Mouse (Mus musculus) stomach, postnatal 0 days (tissue): Measurements from ENCODE around the gene Smarca2. TPM values are rescaled to one million over a fixed set of nuclear protein-coding genes. Genes with fewer than 3 reads are reported as not detected.

ENCODE experiments used
- ATAC-seq: fragments of 200-750 bp; cut with Nextera tagmentation; 2 replicates; pipeline ENCODE4 v1.8.0; 2017; ENCODE audit not compliant: low FRiP score, low TSS enrichment
- DNase-seq: peaks from one replicate; pipeline ENCODE4 v3.0.0-alpha.2; 2016; ENCODE audit warnings: low spot score
- H3K27ac ChIP-seq: fragments of 300-500 bp; sonication (generic); replicated peaks from 2 replicates; pipeline ENCODE4 v1.5.1; 2014; ENCODE audit warnings: mild to moderate bottlenecking, control low read depth
- H3K27me3 ChIP-seq: fragments of 300-500 bp; sonication (generic); 2 replicates; pipeline ENCODE4 v1.6.1; 2014; ENCODE audit warnings: low read length; ENCODE audit not compliant: control insufficient read depth, insufficient read depth
- H3K36me3 ChIP-seq: fragments of 300-500 bp; sonication (generic); 2 replicates; pipeline ENCODE4 v1.6.1; 2014; ENCODE audit warnings: low read length, mixed read lengths; ENCODE audit not compliant: control insufficient read depth, insufficient read depth
- H3K4me1 ChIP-seq: fragments of 300-500 bp; sonication (generic); replicated peaks from 2 replicates; pipeline ENCODE4 v1.6.1; 2014; ENCODE audit warnings: antibody characterized with exemption; ENCODE audit not compliant: control insufficient read depth, insufficient read depth
- H3K4me2 ChIP-seq: fragments of 300-500 bp; sonication (generic); replicated peaks from 2 replicates; pipeline ENCODE4 v1.6.1; 2014; ENCODE audit warnings: low read depth, mild to moderate bottlenecking, control low read depth, moderate library complexity
- H3K4me3 ChIP-seq: fragments of 300-500 bp; sonication (generic); 2 replicates; pipeline ENCODE4 v1.5.1; 2014; ENCODE audit warnings: low read depth, low read length, control low read depth
- H3K9ac ChIP-seq: fragments of 300-500 bp; sonication (generic); 2 replicates; pipeline ENCODE4 v1.6.1; 2014; ENCODE audit warnings: mild to moderate bottlenecking, low read length, control low read depth, mixed read lengths
- H3K9me3 ChIP-seq: fragments of 300-500 bp; sonication (generic); 2 replicates; pipeline ENCODE4 v1.6.1; 2016; ENCODE audit warnings: low read length; ENCODE audit not compliant: control insufficient read depth
- CTCF ChIP-seq: IDR thresholded peaks from 2 replicates; pipeline ENCODE4 v1.5.1; 2016; ENCODE audit warnings: antibody characterized with exemption, low read depth, mild to moderate bottlenecking, moderate library complexity
- EP300 ChIP-seq: optimal IDR thresholded peaks from 2 replicates; pipeline ENCODE3; 2016; ENCODE audit warnings: antibody characterized with exemption
- WGBS: fragments of 180-500 bp; shearing (Covaris S2); extraction: QIAGEN DNeasy Blood & Tissue Kit; methylation state at CpG from one replicate; pipeline ENCODE4 v1.1.7; 2014; 5-methylcytosine and 5-hydroxymethylcytosine counted together
- polyA plus RNA-seq: library from polyadenylated mRNA; unstranded; fragments of >200 nt; fragmentation: Nextera tagmentation; extraction: Ambion mirVana; gene quantifications from 2 replicates; pipeline ENCODE4 v1.2.1, GENCODE M21; 2015

Smarca2 gene
- polyA plus RNA-seq, 1 experiment from 2014 or later, result 21.3 TPM

DNA sequence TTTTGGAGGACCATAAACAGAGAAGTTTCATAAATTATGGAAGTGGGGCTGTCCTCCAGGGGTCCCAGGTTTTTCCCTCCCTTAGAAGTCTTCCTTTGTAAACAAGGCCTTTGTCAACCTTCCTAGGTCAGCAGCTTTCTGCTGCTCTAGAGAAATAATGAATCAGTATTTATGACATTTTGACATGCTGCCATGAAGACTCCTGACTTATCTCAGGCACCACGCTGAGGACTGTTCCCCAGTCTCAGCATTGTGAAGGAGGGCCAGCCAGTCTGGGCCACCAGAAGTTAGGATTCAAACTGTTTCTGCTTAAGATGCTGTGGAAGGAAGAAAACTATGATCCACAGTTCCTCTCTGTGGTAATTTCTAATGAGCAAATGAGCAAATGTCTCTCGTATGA is 4.8 kb downstream of the Smarca2 start:
- 46% methylated on average over 2 of the region's 2 CpGs for WGBS
- no peak overlapping the region for H3K4me3 ChIP-seq
- no peak overlapping the region for H3K4me2 ChIP-seq
- TF ChIP-seq EP300 (no peak), CTCF (no peak)
- no peaks in the 10 kb centered on the region for H3K36me3 ChIP-seq
- DNase-seq, result no peak
- H3K9ac ChIP-seq, result no peak overlapping the region
- 0 out of 2 replicates have a peak, but pooled peaks cover 2% of the 10 kb centered on the region for H3K4me1 ChIP-seq
- no peaks in the 10 kb centered on the region for H3K27me3 ChIP-seq
- no peak for ATAC-seq
- H3K9me3 ChIP-seq, result no peaks in the 10 kb centered on the region
- no peak overlapping the region for H3K27ac ChIP-seq

DNA sequence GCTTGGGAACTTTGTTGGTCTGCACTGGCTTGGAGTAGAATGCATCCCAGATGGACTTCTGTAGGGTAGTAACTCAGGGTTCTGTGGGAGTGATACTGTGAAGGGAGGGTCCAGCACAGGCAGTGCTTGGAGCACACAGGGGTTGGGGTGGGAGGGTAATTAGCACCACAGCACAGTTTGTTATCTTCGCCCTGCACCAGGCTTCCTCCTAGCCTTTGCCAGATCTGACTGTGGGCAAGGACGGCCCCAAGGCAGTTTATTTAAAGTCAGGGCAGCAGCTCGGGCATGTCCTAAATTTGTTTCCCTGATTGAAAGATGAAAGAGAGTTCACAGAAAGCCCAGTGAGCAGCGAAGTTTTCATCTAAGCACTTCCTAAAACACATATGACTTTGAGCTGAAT is 8.1 kb downstream of the Smarca2 start:
- Histone ChIP-seq H3K9me3 (no peaks in the 10 kb centered on the region), H3K4me3 (no peak overlapping the region), H3K27me3 (no peaks in the 10 kb centered on the region), H3K4me2 (no peak overlapping the region), H3K36me3 (no peaks in the 10 kb centered on the region), H3K4me1 (0 out of 2 replicates have a peak, but pooled peaks cover 2% of the 10 kb centered on the region), H3K9ac (no peak overlapping the region), H3K27ac (no peak overlapping the region)
- DNase-seq (no peak), ATAC-seq (no peak)
- 38% methylated on average over 4 of the region's 4 CpGs for WGBS
- TF ChIP-seq EP300 (no peak), CTCF (no peak)

DNA sequence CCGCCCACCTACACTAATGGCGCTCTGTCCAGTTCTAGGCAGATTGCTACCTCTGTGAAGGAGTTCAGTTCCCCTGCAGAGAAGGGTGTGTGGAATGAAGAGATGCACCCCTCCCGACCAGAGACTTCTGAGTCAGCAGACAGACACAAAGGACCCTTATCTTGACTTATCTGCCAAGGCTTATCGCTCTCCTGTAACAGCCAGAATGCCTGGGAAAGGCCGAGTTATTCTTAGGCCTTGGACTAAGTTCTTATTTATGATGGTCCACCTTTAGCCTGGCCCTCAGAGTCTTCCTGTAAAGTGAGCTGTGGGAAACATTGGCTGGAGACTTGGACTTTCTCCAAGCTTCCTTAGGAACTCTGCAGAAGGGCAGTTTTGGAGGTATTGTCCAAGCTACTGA is 8.8 kb downstream of the Smarca2 start:
- 0 out of 2 replicates have a peak, but pooled peaks have one; percentile 26 for ATAC-seq
- TF ChIP-seq EP300, result no peak
- no peak for TF ChIP-seq CTCF

DNA sequence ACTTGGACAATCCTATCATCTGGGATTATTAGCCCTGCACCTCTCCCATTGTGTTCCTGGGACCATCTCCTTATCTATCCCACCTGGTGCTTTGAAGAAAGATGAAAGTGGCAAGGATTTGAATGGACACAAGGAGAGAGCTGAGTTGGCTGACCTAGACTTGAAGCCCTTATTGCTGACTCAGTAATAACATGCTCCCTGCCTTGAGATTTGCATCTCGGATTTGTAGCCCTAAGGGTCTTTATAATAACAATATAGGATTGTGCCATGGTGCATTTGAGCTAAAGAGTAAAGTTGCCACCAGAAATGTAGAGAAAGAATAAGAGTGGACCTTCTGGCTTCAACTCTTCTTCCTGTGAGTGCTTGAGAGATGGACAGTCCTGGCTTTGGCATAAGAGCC is 11.4 kb downstream of the Smarca2 start:
- H3K4me2 ChIP-seq, result no peak overlapping the region
- WGBS, result 68% methylated on average over 1 of the region's 1 CpGs
- H3K36me3 ChIP-seq, result peaks cover under 1% of the 10 kb centered on the region; the same call in 1 of the 2 replicates
- DNase-seq, result no peak
- no peak overlapping the region for H3K27ac ChIP-seq
- H3K9ac ChIP-seq, result no peak overlapping the region
- TF ChIP-seq CTCF (no peak), EP300 (no peak)
- H3K27me3 ChIP-seq, result no peaks in the 10 kb centered on the region
- H3K9me3 ChIP-seq, result no peaks in the 10 kb centered on the region
- ATAC-seq, result no peak
- no peak overlapping the region for H3K4me3 ChIP-seq
- H3K4me1 ChIP-seq, result 0 out of 2 replicates have a peak, but pooled peaks cover 2% of the 10 kb centered on the region

More for the DNA sequence above, 8.8 kb downstream of the Smarca2 start:
- no peak overlapping the region for H3K4me3 ChIP-seq
- H3K4me1 ChIP-seq, result 0 out of 2 replicates have a peak, but pooled peaks cover 2% of the 10 kb centered on the region
- no peak overlapping the region for H3K4me2 ChIP-seq
- 0 out of 2 replicates have a peak overlapping the region, but pooled peaks have one; percentile 40 for H3K27ac ChIP-seq
- WGBS, result 48% methylated on average over 5 of the region's 5 CpGs
- no peak for DNase-seq
- no peak overlapping the region for H3K9ac ChIP-seq
- no peaks in the 10 kb centered on the region for H3K36me3 ChIP-seq
- no peaks in the 10 kb centered on the region for H3K9me3 ChIP-seq
- no peaks in the 10 kb centered on the region for H3K27me3 ChIP-seq

DNA sequence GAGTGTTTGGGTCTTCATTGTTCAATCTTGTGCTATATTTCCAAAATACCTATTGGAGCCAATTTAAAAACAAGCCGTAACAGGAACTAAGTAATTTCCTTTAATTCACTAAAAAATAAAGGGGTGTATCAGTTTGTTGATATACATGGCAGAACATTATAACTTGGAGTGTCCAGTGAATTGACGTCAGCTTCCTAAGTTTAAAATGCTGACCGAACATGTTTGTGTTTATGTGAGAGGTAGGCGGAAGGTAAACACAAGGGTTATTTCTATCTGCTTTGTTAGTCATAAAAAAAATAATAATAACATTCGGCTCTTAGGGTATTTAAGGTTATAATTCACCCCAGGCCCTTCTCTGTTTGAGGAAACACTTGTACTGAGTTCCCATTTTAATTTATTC is 12.4 kb downstream of the Smarca2 start:
- H3K4me1 ChIP-seq, result 0 out of 2 replicates have a peak, but pooled peaks cover 2% of the 10 kb centered on the region
- no peak overlapping the region for H3K4me2 ChIP-seq
- H3K27ac ChIP-seq, result no peak overlapping the region
- H3K9me3 ChIP-seq, result no peaks in the 10 kb centered on the region
- no peaks in the 10 kb centered on the region for H3K27me3 ChIP-seq
- no peak for DNase-seq
- H3K36me3 ChIP-seq, result peaks cover 2% of the 10 kb centered on the region; the same call in 1 of the 2 replicates
- 71% methylated on average over 5 of the region's 5 CpGs for WGBS
- no peak overlapping the region for H3K9ac ChIP-seq
- ATAC-seq, result no peak
- no peak for TF ChIP-seq CTCF
- no peak for TF ChIP-seq EP300
- no peak overlapping the region for H3K4me3 ChIP-seq

DNA sequence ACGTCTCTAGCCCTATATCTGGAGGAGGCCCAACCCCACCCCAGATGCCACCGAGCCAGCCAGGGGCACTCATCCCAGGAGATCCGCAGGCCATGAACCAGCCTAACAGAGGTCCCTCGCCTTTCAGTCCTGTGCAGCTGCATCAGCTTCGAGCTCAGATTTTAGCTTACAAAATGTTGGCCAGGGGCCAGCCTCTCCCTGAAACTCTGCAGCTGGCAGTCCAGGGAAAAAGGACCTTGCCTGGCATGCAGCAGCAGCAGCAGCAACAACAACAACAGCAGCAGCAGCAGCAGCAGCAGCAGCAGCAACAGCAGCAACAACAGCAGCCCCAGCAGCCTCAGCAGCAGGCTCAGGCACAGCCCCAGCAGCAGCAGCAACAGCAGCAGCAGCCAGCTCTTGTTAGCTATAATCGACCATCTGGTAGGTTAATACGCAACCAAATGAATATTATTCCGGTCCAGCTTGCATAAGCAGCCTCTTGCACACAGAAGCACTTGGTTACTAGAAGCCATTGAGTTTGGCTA is 25.9 kb downstream of the Smarca2 start:
- Histone ChIP-seq H3K9ac (no peak overlapping the region), H3K4me3 (no peak overlapping the region), H3K4me1 (no peaks in the 10 kb centered on the region), H3K27me3 (no peaks in the 10 kb centered on the region), H3K36me3 (peaks cover 9% of the 10 kb centered on the region; the same call in 1 of the 2 replicates), H3K9me3 (no peaks in the 10 kb centered on the region), H3K4me2 (no peak overlapping the region), H3K27ac (no peak overlapping the region)
- 25% methylated on average over 8 of the region's 8 CpGs for WGBS
- DNase-seq, result no peak
- no peak for ATAC-seq
- TF ChIP-seq CTCF (no peak), EP300 (no peak)
